In the genomic region with DNA sequence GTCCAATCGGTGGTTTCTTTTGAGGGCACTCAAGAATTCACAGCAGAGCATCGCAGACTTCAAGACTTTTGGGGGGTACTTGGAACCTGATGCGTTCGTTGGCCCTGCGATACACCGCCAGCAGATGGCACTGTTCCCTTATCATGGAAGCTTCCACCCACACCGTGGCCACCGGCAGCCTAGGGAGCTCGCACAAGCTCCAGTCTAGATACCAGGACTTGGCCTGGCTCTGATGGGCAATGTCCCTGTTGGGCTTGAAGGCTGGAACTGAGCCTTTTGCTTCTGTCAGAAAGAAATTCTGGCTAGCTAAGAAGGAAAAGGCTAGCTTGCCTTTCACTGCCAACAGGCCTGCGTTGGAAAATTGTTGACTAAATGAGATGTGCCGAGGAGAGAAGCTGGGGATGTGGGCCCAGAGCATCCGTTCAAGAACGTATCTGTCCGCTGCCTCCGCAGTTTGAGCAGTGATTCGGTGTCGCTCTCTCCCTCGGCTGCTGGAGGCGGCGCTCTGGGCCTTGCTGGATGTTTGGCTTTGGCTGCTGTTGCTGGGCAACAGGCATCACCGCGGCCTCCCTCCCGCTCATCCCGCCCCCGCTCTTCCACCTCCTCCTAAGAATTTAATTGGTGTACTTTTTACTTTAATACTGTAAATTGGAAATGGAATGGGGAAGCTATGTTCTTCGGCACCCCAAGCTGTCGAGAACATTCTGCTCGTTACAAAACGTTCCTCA, we compare ENCODE assay signal across 8 mouse cellular contexts. TPM values are rescaled to one million over a fixed set of nuclear protein-coding genes. Genes with fewer than 3 reads are reported as not detected.
DNase-seq lines count a peak whose midpoint lies in the region; ATAC-seq lines count a peak whose summit lies in the region.

Gm9837 (minus strand) TSS at position 512 of the 728 bp plus-strand sequence.

- H3K36me3 ChIP-seq in forebrain, embryonic 15.5 days = no peaks in the 10 kb centered on the region
- H3K36me3 ChIP-seq in neural tube, embryonic 15.5 days = no peaks in the 10 kb centered on the region

- peak within 1 kb of the TSS; percentile 23 for H3K4me3 ChIP-seq in forebrain, embryonic 15.5 days
- H3K4me3 ChIP-seq in neural tube, embryonic 15.5 days (replicated peaks) = peak within 1 kb of the TSS; percentile 21

- peaks cover 18% of the 10 kb centered on the region; the same call in 1 of the 2 replicates for H3K27me3 ChIP-seq in forebrain, embryonic 15.5 days
- H3K27me3 ChIP-seq in neural tube, embryonic 15.5 days (replicated peaks) = peaks cover 42% of the 10 kb centered on the region

- H3K9ac ChIP-seq in forebrain, embryonic 15.5 days (replicated peaks) = peak within 1 kb of the TSS; percentile 21; the same call in 1 of the 2 replicates
- 0 out of 2 replicates have a peak within 1 kb of the TSS, but pooled peaks have one; percentile 31 for H3K9ac ChIP-seq in neural tube, embryonic 15.5 days (replicated peaks)

- intact Hi-C loops in heart, postnatal 25 days (cut with DNase I) = loop anchor here (1.0 to 5.0 kb wide), 4 partner anchors 42 to 267 kb away; no protein-coding TSS in a partner anchor

- peak within 1 kb of the TSS; percentile 43 for H3K4me2 ChIP-seq in forebrain, embryonic 15.5 days (replicated peaks)
- peak within 1 kb of the TSS; percentile 56 for H3K4me2 ChIP-seq in neural tube, embryonic 15.5 days

- peak; percentile 89 for DNase-seq in ES-CJ7 (ENCODE audit: low read depth, low spot score)
- DNase-seq in cerebellum, adult 11 months = peak; percentile 92
- peak; percentile 78 for DNase-seq in heart, postnatal 25 days (ENCODE audit: low spot score)
- peak; percentile 93 to 97 for DNase-seq in layer of hippocampus, adult 18-20 months (ENCODE audit: low spot score in 2 of 2)
- peak; percentile 84 to 87 for DNase-seq in lung, adult 18-20 months
- DNase-seq in testis, postnatal 10 days (ENCODE audit: low spot score) = peak; percentile 95

- H3K27ac ChIP-seq in forebrain, embryonic 15.5 days (replicated peaks) = peak within 1 kb of the TSS; percentile 63
- H3K27ac ChIP-seq in neural tube, embryonic 15.5 days (replicated peaks) = peak within 1 kb of the TSS; percentile 75

- H3K9me3 ChIP-seq in forebrain, embryonic 15.5 days = no peaks in the 10 kb centered on the region
- no peaks in the 10 kb centered on the region for H3K9me3 ChIP-seq in neural tube, embryonic 15.5 days (replicated peaks)

- ATAC-seq in forebrain, embryonic 15.5 days (replicated peaks) = peak; percentile 89
- ATAC-seq in neural tube, embryonic 15.5 days (ENCODE audit: low FRiP score) = peak; percentile 83

- under 1% methylated on average over 29 of the region's 29 CpGs for WGBS in forebrain, embryonic 15.5 days
- WGBS in neural tube, embryonic 15.5 days = 2% methylated on average over 29 of the region's 29 CpGs

- peaks cover 30% of the 10 kb centered on the region for H3K4me1 ChIP-seq in forebrain, embryonic 15.5 days
- peaks cover 25% of the 10 kb centered on the region for H3K4me1 ChIP-seq in neural tube, embryonic 15.5 days

RNA-seq across cellular contexts. Expression of gene Gm9837, which starts in this region (rescaled TPM):
- not detected in 2 replicates for polyA plus RNA-seq in forebrain, embryonic 15.5 days (2015; fragmentation: Nextera tagmentation; extraction: Ambion mirVana)
- not detected for total RNA-seq in heart, postnatal 25 days (2021)
- total RNA-seq in layer of hippocampus, adult 18-20 months (2021) = under 1 TPM in 1 of 2 experiments, not detected in 1; 0.62 TPM
- polyA plus RNA-seq in neural tube, embryonic 15.5 days (2015; fragmentation: Nextera tagmentation; extraction: Ambion mirVana) = not detected in 2 replicates

Comparison
In these comparisons a context has a peak if more than half of its experiments do, and no peak if none do; other contexts are left out.
1. Peak in every context shown above with its lines: DNase-seq, ATAC-seq, H3K4me3 ChIP-seq and H3K27ac ChIP-seq.
2. Peak in ATAC-seq, H3K4me3 ChIP-seq, H3K27ac ChIP-seq, H3K9ac ChIP-seq and H3K4me2 ChIP-seq in forebrain, embryonic 15.5 days; RNA of the gene not detected or under 1 TPM.
3. Peak in DNase-seq in heart, postnatal 25 days; RNA of the gene not detected or under 1 TPM.
4. Peak in DNase-seq in layer of hippocampus, adult 18-20 months; RNA of the gene not detected or under 1 TPM.
5. Peak in ATAC-seq, H3K4me3 ChIP-seq, H3K27ac ChIP-seq, H3K9ac ChIP-seq and H3K4me2 ChIP-seq in neural tube, embryonic 15.5 days; RNA of the gene not detected or under 1 TPM.